Mouse (Mus musculus): ENCODE results near the gene Mocs3. TPM values are rescaled to one million over a fixed set of nuclear protein-coding genes. Genes with fewer than 3 reads are reported as not detected.

The Mocs3 gene
- polyA plus RNA-seq, 1 experiment from 2014 or later: 7.6 TPM

DNA sequence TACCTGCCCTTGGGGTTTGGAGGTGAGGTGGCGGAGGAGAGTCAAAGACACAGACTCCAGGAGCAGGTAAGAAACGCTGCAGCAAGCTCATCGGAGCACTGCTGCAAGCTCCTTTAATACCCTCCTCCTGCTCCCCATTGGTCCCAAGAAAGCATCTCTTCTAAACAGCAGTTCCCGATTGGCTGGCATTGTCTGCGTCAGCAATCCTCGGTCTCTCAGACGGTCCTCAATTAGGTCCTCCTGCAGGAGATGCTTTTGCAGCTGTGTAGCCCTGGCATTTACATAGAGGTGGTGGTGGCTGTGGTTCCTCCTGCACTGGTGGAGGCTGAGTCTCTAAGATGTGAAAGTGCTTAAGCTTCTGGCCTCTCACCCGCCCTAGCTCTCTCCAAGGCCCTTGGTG, 15.1 kb downstream of the Mocs3 start:
- H3K9ac ChIP-seq: no peak overlapping the region
- H3K9me3 ChIP-seq: no peaks in the 10 kb centered on the region
- H3K27me3 ChIP-seq: no peaks in the 10 kb centered on the region; the same call in 1 of the 2 replicates
- no peak overlapping the region for H3K4me2 ChIP-seq
- H3K36me3 ChIP-seq: no peaks in the 10 kb centered on the region
- WGBS: 33% methylated on average over 8 of the region's 8 CpGs
- H3K4me1 ChIP-seq: no peaks in the 10 kb centered on the region; the same call in 1 of the 2 replicates
- H3K4me3 ChIP-seq: no peak overlapping the region
- ATAC-seq (ENCODE audit: insufficient number of reproducible peaks, insufficient read depth, low FRiP score, low TSS enrichment, low read depth): no peak
- H3K27ac ChIP-seq: no peak overlapping the region

DNA sequence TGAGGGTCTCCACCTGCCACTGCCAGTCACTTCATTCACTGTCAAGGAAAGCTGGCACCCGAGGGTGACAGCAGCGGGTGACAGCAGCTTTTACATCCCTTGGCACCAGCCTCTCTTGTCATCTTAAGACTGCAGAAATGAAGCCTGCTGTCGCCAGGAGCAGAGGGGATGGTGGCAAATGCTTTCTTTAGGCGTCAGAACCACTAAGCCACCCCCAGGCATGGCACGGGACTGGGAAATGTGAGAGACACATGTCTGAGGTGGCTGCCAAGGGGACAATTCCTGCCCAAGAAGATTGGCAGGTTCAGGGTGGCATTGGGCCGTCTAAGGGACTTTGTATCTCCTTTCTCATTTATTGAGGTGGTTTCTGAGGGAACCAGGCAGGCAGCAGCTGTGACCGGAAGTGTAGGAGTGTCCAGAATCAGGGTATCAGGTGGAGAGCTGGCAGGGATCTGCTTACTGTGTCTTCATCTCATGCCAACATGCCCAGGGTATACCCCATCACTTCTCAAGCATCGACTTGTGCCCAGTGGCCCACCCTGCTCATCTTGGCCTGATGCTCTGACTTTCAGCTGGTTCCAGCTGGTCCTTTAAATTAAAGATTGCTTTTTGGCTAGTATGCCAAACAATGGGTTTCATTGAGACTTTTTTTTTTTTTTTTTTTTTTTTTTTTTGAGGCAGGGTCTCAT, 17.9 kb downstream of the Mocs3 start:
- H3K36me3 ChIP-seq: no peaks in the 10 kb centered on the region
- H3K4me3 ChIP-seq: no peak overlapping the region
- no peaks in the 10 kb centered on the region; the same call in 1 of the 2 replicates for H3K4me1 ChIP-seq
- no peak for ATAC-seq (ENCODE audit: insufficient number of reproducible peaks, insufficient read depth, low FRiP score, low TSS enrichment, low read depth)
- H3K4me2 ChIP-seq: no peak overlapping the region
- WGBS: 70% methylated on average over 8 of the region's 8 CpGs
- H3K9ac ChIP-seq: no peak overlapping the region
- H3K27me3 ChIP-seq: no peaks in the 10 kb centered on the region; the same call in 1 of the 2 replicates
- H3K27ac ChIP-seq: no peak overlapping the region
- no peaks in the 10 kb centered on the region for H3K9me3 ChIP-seq

DNA sequence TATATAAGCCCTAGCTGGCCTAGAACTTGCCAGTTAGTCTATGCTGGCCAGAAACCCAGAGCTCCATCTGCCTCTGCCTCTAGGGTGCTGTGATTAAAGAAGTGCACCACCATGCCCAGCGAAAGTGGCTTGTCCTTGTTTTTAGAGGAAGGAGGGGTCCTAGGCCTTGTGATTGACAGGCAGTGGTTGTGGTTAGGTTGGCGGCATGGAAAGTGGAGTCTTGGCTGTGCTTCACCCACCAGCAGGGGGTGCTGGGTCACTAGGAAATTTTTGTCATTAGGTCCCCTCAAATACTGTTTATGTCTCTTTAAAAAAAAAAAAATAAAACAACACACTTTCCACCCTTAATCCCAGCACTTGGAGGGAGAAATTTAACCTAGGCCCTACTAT, 18.4 kb downstream of the Mocs3 start:
- H3K4me1 ChIP-seq: no peaks in the 10 kb centered on the region; the same call in 1 of the 2 replicates
- no peak for ATAC-seq (ENCODE audit: insufficient number of reproducible peaks, insufficient read depth, low FRiP score, low TSS enrichment, low read depth)
- H3K9me3 ChIP-seq: no peaks in the 10 kb centered on the region
- H3K4me2 ChIP-seq: no peak overlapping the region
- H3K27me3 ChIP-seq: no peaks in the 10 kb centered on the region; the same call in 1 of the 2 replicates
- H3K9ac ChIP-seq: no peak overlapping the region
- H3K36me3 ChIP-seq: no peaks in the 10 kb centered on the region
- H3K4me3 ChIP-seq: no peak overlapping the region
- WGBS: 10% methylated on average over 2 of the region's 2 CpGs
- no peak overlapping the region for H3K27ac ChIP-seq

DNA sequence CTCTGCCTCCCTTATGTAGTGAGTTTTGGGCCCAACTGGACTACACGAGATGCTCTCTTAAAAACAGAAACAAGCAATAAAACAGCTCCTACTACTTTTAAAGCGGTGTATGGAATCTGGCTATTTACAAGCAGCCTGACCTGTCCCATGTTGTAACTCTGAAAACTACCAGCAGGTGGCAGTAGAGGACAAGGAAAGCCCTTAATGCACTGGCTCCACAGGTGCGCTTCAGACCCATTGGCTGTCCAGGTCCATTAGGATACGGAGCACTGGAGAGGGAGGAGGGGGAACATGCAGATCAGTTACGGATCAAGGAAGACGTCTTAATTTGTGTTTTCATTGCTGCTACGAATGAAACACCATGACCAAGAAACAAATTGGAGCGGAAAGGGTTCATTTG, 19.8 kb downstream of the Mocs3 start:
- no peak for ATAC-seq (ENCODE audit: insufficient number of reproducible peaks, insufficient read depth, low FRiP score, low TSS enrichment, low read depth)

DNA sequence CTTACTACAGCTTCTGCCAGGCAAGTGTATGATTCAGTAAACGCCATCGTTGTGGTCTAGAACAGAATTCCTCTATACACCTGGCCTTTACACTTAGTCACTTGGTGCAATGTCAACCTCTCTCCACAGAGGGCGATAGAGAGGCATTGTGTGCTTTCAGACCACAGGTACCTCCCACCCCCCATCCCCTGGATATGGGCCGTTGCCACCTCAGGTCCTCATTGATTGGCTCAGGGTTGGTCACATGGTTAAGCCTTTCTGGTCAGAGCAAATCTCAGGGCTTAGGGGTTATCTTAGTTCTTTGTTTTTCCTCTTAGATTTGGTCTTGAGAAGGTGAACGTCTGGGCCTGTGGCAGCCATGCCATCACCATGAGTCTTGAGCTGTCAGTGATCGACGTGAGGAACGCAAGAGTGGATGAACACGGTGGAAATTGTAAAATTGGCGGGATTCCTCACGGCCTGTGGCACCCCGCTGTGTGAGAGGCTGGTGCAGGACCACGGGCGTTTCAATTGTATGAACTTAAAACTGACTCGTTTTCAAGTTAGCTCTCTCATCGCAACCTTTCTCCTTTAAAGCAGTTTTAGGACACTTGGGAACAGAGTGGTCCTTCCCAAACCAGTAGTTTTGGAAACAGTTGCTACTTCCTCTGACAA, 22.3 kb downstream of the Mocs3 start:
- Histone ChIP-seq H3K36me3 (no peaks in the 10 kb centered on the region), H3K9me3 (no peaks in the 10 kb centered on the region), H3K4me3 (no peak overlapping the region), H3K4me2 (peak overlapping the region; percentile 36), H3K27me3 (no peaks in the 10 kb centered on the region), H3K27ac (no peak overlapping the region), H3K9ac (no peak overlapping the region), H3K4me1 (0 out of 2 replicates have a peak, but pooled peaks cover 3% of the 10 kb centered on the region)
- ATAC-seq (ENCODE audit: insufficient number of reproducible peaks, insufficient read depth, low FRiP score, low TSS enrichment, low read depth): no peak
- 14% methylated on average over 16 of the region's 16 CpGs for WGBS

More for the DNA sequence above, 19.8 kb downstream of the Mocs3 start:
- Histone ChIP-seq H3K9me3 (no peaks in the 10 kb centered on the region), H3K27ac (no peak overlapping the region), H3K36me3 (no peaks in the 10 kb centered on the region), H3K4me1 (peaks cover 3% of the 10 kb centered on the region; the same call in 1 of the 2 replicates), H3K9ac (no peak overlapping the region), H3K4me3 (no peak overlapping the region), H3K4me2 (no peak overlapping the region), H3K27me3 (no peaks in the 10 kb centered on the region; the same call in 1 of the 2 replicates)
- 13% methylated on average over 8 of the region's 8 CpGs for WGBS

DNA sequence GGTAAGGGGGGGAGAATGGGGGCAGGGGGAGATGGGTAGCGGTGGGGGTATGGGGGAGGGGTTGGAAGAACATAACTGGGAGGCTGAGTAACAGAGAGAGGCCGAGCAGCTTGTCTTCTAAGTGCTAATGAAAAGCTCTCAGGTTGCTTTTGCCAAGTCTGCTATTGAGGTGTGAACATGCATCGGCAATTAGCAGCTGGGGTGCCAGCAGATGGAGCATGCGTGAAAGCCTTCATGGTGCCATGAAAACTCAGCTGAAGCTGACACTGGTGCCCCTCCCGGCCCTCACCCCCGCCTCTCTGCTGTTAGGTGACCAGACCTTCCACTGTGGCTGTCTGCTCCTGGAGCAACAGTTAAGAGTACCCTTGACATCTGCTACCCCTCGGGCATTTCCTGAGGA, 23.4 kb downstream of the Mocs3 start:
- Histone ChIP-seq H3K27ac (no peak overlapping the region), H3K27me3 (no peaks in the 10 kb centered on the region), H3K36me3 (no peaks in the 10 kb centered on the region), H3K4me3 (no peak overlapping the region), H3K4me2 (no peak overlapping the region), H3K9ac (no peak overlapping the region), H3K9me3 (no peaks in the 10 kb centered on the region), H3K4me1 (0 out of 2 replicates have a peak, but pooled peaks cover 3% of the 10 kb centered on the region)
- no peak for ATAC-seq (ENCODE audit: insufficient number of reproducible peaks, insufficient read depth, low FRiP score, low TSS enrichment, low read depth)
- WGBS: 71% methylated on average over 7 of the region's 7 CpGs

DNA sequence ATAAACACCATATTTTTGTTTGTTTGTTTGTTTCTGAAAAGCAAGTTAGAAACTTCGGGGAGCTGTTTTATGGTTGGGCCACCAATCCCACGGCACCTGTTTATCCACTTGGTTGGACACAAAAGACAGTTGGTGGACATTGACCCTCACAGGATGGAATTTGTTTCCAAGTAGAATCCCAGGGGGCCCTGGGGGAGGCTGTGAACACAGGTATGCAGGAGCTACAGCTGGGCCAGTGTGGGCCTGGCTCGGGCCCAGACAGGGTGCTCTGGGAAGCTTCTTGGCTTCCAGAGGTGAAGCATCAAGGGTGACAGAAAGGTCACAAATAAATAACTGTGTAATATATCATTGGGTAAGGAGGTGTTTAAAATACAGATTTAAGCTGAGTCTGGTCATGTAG, 26.1 kb downstream of the Mocs3 start:
- no peak overlapping the region for H3K9ac ChIP-seq
- no peak for ATAC-seq (ENCODE audit: insufficient number of reproducible peaks, insufficient read depth, low FRiP score, low TSS enrichment, low read depth)
- H3K36me3 ChIP-seq: no peaks in the 10 kb centered on the region
- no peak overlapping the region for H3K27ac ChIP-seq
- no peaks in the 10 kb centered on the region for H3K27me3 ChIP-seq
- 0 out of 2 replicates have a peak, but pooled peaks cover 3% of the 10 kb centered on the region for H3K4me1 ChIP-seq
- no peak overlapping the region for H3K4me3 ChIP-seq
- 83% methylated on average over 3 of the region's 3 CpGs for WGBS
- no peak overlapping the region for H3K4me2 ChIP-seq
- H3K9me3 ChIP-seq: no peaks in the 10 kb centered on the region

DNA sequence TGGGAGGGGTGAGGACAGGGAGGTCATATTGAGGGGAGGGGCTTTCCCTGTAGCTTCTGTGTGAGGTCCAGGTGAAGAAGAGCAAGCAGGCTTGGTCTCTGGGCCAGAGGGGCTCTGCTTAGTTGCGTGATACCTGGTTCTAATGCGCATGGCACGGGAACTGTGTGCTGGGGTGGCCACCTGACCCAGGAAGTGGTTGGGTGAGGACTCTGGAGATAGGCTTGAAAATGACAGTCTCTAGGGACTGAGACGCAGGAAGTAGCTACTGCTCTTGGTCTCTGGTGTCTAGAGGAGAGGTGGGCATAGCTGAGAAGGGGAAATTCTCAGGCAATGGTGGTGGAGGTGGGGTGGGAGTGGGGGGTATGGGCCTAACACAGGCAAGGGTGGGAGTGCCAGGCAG, 26.8 kb downstream of the Mocs3 start:
- H3K27me3 ChIP-seq: peaks cover 4% of the 10 kb centered on the region
- no peak overlapping the region for H3K27ac ChIP-seq
- no peaks in the 10 kb centered on the region for H3K36me3 ChIP-seq
- H3K9me3 ChIP-seq: no peaks in the 10 kb centered on the region
- H3K9ac ChIP-seq: no peak overlapping the region
- H3K4me3 ChIP-seq: no peak overlapping the region
- H3K4me2 ChIP-seq: no peak overlapping the region
- 0 out of 2 replicates have a peak, but pooled peaks cover 3% of the 10 kb centered on the region for H3K4me1 ChIP-seq
- ATAC-seq (ENCODE audit: insufficient number of reproducible peaks, insufficient read depth, low FRiP score, low TSS enrichment, low read depth): no peak
- WGBS: 89% methylated on average over 4 of the region's 4 CpGs

DNA sequence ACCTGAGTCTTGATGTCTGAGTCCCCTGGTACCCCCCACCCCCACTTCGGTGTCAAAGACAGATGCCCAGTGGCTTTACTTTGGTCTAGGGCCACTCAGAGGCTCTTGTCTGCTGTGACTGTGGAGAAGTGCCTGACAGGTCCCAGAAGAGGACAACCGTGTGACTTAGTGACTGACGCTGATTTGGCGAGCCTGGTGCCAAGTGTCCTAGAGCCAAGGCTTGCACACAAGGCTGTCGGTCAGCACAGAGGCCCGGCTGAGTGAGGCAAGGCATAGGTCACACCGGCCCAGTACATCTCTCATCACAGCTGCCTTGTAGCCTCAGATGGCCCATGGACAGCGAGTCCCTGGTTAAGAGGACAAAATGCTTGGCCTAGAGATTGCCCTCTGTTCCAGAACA, 28.6 kb downstream of the Mocs3 start:
- Histone ChIP-seq H3K4me3 (no peak overlapping the region), H3K36me3 (no peaks in the 10 kb centered on the region), H3K27me3 (peaks cover 13% of the 10 kb centered on the region), H3K4me1 (0 out of 2 replicates have a peak, but pooled peaks cover 3% of the 10 kb centered on the region), H3K4me2 (no peak overlapping the region), H3K9me3 (no peaks in the 10 kb centered on the region), H3K9ac (no peak overlapping the region), H3K27ac (no peak overlapping the region)
- no peak for ATAC-seq (ENCODE audit: insufficient number of reproducible peaks, insufficient read depth, low FRiP score, low TSS enrichment, low read depth)
- 90% methylated on average over 8 of the region's 8 CpGs for WGBS

DNA sequence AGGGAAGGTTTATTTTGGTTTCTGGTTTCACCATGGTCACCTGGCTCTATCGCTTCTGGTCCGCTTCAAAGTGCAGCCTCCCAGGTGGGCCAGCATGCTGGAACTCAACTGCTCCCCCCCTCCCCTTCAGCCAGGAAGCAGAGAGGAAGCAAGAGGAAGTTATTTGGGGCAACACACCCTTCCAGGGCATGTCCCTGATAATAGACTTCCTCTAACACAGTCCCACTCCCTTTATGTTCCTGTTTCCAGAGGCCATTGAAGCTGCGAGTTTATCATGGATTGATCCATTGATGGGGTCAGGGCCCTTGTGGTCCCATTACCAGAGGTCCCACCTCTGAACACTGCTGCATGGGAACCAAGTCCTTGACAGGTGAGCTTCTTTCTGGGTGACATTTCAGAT, 29.7 kb downstream of the Mocs3 start:
- Histone ChIP-seq H3K36me3 (no peaks in the 10 kb centered on the region), H3K27me3 (peaks cover 13% of the 10 kb centered on the region), H3K4me3 (no peak overlapping the region), H3K4me2 (no peak overlapping the region), H3K27ac (no peak overlapping the region), H3K9me3 (no peaks in the 10 kb centered on the region), H3K9ac (no peak overlapping the region), H3K4me1 (no peaks in the 10 kb centered on the region)
- WGBS: 79% methylated on average over 3 of the region's 3 CpGs
- no peak for ATAC-seq (ENCODE audit: insufficient number of reproducible peaks, insufficient read depth, low FRiP score, low TSS enrichment, low read depth)

DNA sequence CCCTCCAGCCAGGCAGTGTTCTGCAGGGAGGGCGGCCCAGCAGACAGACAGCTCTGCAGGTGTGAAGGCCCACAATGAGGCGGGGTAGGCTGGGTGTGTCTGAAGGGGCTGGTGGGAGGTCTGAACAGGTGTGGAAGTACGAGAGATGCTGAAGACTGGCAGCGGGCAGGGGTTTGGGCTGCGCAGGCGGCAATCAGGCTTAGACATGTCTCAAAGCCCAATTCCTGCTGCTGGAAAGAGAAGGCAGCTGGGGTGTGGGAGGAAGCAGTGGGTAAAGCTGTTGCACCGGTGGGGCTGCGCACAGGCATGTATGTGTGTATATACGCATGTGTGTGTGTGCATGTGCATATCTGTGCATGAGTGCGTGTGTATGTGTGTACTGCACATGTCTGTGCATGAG, 30.5 kb downstream of the Mocs3 start:
- H3K4me3 ChIP-seq: no peak overlapping the region
- no peaks in the 10 kb centered on the region for H3K9me3 ChIP-seq
- H3K4me1 ChIP-seq: no peaks in the 10 kb centered on the region
- no peak overlapping the region for H3K9ac ChIP-seq
- no peak overlapping the region for H3K27ac ChIP-seq
- ATAC-seq (ENCODE audit: insufficient number of reproducible peaks, insufficient read depth, low FRiP score, low TSS enrichment, low read depth): peak; percentile 27; the same call in 1 of the 2 replicates
- H3K4me2 ChIP-seq: no peak overlapping the region
- H3K27me3 ChIP-seq: peaks cover 13% of the 10 kb centered on the region
- no peaks in the 10 kb centered on the region for H3K36me3 ChIP-seq
- 78% methylated on average over 10 of the region's 10 CpGs for WGBS

DNA sequence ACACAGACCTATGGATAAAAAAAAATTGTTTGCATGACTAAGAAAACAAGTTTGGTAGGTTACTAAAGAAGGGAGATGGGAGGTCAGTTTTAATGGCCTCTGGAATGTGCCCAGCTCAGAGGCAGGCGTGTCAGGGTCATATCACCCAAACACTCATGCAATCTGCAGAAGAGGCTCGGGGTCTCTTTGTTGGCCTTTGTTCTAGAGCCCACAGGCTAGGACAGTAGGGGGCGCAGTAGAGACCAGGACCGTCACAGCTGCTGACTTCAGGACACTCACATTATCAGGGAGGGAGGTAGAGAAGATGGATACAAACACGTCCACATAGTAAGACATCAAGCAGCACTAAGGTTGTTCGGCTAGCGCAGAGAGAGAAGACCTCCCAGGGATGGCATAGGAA, 37.6 kb downstream of the Mocs3 start:
- no peaks in the 10 kb centered on the region for H3K36me3 ChIP-seq
- H3K9me3 ChIP-seq: no peaks in the 10 kb centered on the region
- ATAC-seq (ENCODE audit: insufficient number of reproducible peaks, insufficient read depth, low FRiP score, low TSS enrichment, low read depth): no peak
- 41% methylated on average over 7 of the region's 7 CpGs for WGBS
- H3K9ac ChIP-seq: no peak overlapping the region
- H3K4me1 ChIP-seq: peaks cover under 1% of the 10 kb centered on the region; the same call in 1 of the 2 replicates
- H3K4me2 ChIP-seq: peak overlapping the region; percentile 44
- H3K27ac ChIP-seq: no peak overlapping the region
- H3K4me3 ChIP-seq: peak overlapping the region; percentile 16
- H3K27me3 ChIP-seq: peaks cover 10% of the 10 kb centered on the region
